Mouse (Mus musculus) limb, embryonic 12.5 days (tissue): ENCODE measurements at regions not wholly inside any gene's neighbourhood (a gene's known extent, or its start where the extent isn't known, plus 50 kb on each side); places are given as distances from the start of the nearest gene placed in this dataset.

Experiments used
- ATAC-seq: fragments of 200-750 bp; cut with Nextera tagmentation; 2 replicates; pipeline ENCODE4 v1.8.0; 2017; ENCODE audit warnings: low read depth, moderate TSS enrichment; ENCODE audit not compliant: insufficient number of reproducible peaks, insufficient read depth, low FRiP score, low TSS enrichment
- H3K27ac ChIP-seq: fragments of 300-500 bp; sonication (generic); 2 replicates; pipeline ENCODE4 v1.5.1; 2016; ENCODE audit warnings: mild to moderate bottlenecking, moderate library complexity
- H3K27me3 ChIP-seq: fragments of 300-500 bp; sonication (generic); 2 replicates; pipeline ENCODE4 v1.6.1; 2016; ENCODE audit warnings: mild to moderate bottlenecking, moderate library complexity
- H3K36me3 ChIP-seq: fragments of 300-500 bp; sonication (generic); 2 replicates; pipeline ENCODE4 v1.6.1; 2016; ENCODE audit warnings: mild to moderate bottlenecking, moderate library complexity
- H3K4me1 ChIP-seq: fragments of 300-500 bp; sonication (generic); replicated peaks from 2 replicates; pipeline ENCODE4 v1.6.1; 2016
- H3K4me2 ChIP-seq: fragments of 300-500 bp; sonication (generic); 2 replicates; pipeline ENCODE4 v1.6.1; 2016; ENCODE audit warnings: mild to moderate bottlenecking, moderate library complexity
- H3K4me3 ChIP-seq: fragments of 300-500 bp; sonication (generic); replicated peaks from 2 replicates; pipeline ENCODE4 v1.5.1; 2016; ENCODE audit warnings: mild to moderate bottlenecking
- H3K9ac ChIP-seq: fragments of 300-500 bp; sonication (generic); replicated peaks from 2 replicates; pipeline ENCODE4 v1.6.1; 2016; ENCODE audit warnings: mild to moderate bottlenecking, moderate library complexity
- H3K9me3 ChIP-seq: fragments of 300-500 bp; sonication (generic); 2 replicates; pipeline ENCODE4 v1.6.1; 2016; ENCODE audit warnings: mild to moderate bottlenecking, moderate library complexity
- WGBS: fragments of 180-500 bp; shearing (Covaris S2); methylation state at CpG from one replicate; pipeline ENCODE4 v1.1.7; 2016; 5-methylcytosine and 5-hydroxymethylcytosine counted together

DNA sequence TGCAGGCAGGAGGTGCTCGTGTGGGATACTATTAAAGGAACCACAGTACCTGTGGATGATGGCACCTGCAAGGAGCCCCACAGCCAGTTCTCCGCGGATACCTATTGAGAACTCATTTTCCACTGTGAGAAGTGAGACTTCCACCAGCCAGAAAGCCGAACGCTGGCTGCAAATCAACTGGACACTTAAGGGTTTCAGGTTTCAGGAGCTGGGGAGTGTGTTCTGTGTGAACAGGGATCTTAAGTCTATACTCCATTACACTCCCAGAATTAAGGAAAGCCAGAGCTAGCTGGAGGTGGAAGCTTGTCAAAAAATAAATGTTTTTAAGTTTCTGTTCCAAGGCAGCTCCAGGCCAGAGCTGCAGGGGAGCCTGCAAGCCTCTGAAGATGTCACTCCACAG is 99.8 kb upstream of the Rybp start:
- Histone ChIP-seq H3K9ac (no peak overlapping the region), H3K4me1 (peaks cover 24% of the 10 kb centered on the region), H3K27ac (0 out of 2 replicates have a peak overlapping the region, but pooled peaks have one; percentile 30), H3K36me3 (no peaks in the 10 kb centered on the region), H3K9me3 (peaks cover 10% of the 10 kb centered on the region; the same call in 1 of the 2 replicates), H3K4me2 (peak overlapping the region; percentile 18; the same call in 1 of the 2 replicates), H3K4me3 (no peak overlapping the region), H3K27me3 (peaks cover 4% of the 10 kb centered on the region; the same call in 1 of the 2 replicates)
- ATAC-seq = no peak
- 9% methylated on average over 5 of the region's 5 CpGs for WGBS

DNA sequence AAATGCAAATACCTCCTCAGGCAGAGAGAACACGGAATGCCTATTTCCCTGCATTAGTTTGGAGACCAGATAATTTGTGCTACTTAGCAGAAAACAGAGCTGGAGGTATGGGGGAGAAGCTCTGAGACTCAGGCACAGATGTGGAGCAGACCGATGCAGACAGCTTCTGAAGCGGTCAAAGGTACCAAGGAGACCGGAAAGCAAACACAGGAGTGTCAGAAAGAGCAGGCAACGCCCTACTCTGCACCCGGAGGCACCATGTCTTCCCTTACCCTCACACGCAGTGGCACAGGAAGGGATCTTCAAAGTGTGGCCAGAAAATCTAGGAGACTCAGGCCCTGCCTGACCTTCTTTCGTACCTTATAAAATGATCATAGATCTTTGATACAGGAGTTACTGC is 98.4 kb upstream of the Rybp start:
- Histone ChIP-seq H3K4me2 (no peak overlapping the region), H3K9ac (no peak overlapping the region), H3K4me3 (no peak overlapping the region), H3K27me3 (peaks cover 4% of the 10 kb centered on the region; the same call in 1 of the 2 replicates), H3K9me3 (peaks cover 10% of the 10 kb centered on the region; the same call in 1 of the 2 replicates), H3K36me3 (no peaks in the 10 kb centered on the region), H3K4me1 (peaks cover 33% of the 10 kb centered on the region), H3K27ac (no peak overlapping the region)
- ATAC-seq = no peak
- 59% methylated on average over 8 of the region's 8 CpGs for WGBS

DNA sequence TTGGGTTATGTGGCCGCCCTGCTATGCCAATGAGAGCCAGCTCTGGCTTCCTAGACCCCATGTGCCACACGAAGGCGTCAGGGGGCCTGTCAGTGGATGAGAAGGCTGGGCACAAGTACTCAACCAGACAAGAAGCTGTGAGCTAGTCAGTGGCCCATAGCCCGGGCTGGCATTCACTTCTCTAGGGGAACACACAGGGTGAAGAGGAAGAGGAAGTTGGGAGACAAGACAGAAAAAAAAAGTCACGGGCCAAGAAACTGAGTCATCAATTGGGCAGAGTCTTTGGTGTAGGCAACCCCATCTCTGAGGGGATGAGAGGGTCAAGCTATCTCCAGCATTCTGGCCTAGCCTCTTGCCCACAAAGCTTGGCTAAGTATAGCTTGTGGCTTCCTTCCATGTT is 93.8 kb upstream of the Rybp start:
- Histone ChIP-seq H3K4me3 (no peak overlapping the region), H3K9ac (no peak overlapping the region), H3K9me3 (no peaks in the 10 kb centered on the region), H3K27me3 (peaks cover 11% of the 10 kb centered on the region; the same call in 1 of the 2 replicates), H3K27ac (no peak overlapping the region), H3K36me3 (no peaks in the 10 kb centered on the region), H3K4me1 (peaks cover 44% of the 10 kb centered on the region), H3K4me2 (no peak overlapping the region)
- ATAC-seq = no peak
- 83% methylated on average over 5 of the region's 5 CpGs for WGBS

DNA sequence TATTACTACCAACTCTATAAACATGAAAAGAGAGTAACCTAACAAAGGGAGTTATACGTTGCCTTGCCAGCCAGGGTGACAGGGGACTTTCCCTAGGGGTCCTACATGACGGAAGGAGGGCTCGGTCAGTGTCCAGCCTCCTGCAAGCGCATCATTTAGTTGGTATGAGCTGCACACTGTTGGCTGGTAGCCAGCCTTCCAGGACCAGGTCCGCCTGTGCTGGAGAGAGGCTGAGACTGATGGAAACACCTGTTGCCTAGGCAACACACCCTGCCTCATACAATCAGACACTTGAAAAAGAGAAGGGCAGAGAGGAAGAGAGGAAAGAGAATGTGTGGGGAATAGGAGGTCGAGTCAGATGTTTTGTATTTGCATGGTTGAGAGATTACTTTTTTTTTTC is 93.3 kb upstream of the Rybp start:
- H3K4me2 ChIP-seq = 0 out of 2 replicates have a peak overlapping the region, but pooled peaks have one; percentile 10
- H3K4me1 ChIP-seq = peaks cover 44% of the 10 kb centered on the region
- peak overlapping the region; percentile 79 for H3K27ac ChIP-seq

DNA sequence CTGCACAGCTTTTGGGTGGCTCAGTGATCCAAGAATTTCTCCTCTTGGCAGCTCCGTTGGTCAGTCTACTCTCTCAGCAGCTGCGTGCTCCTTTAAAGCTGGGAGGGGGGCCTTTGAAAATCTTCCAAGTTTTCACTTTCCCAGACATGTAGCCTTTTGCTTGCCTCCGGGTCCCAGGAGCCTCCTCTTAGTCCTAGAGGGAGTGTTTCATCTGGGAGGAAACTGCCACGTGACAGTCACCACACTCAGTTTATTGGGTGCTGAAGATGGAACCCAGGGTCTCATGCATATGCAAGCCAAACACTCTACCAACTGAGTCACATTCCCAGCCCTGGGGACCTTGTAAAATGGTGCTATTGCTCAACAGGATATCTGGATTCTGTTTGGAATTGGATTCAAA is 92.5 kb upstream of the Rybp start:
- 0 out of 2 replicates have a peak overlapping the region, but pooled peaks have one; percentile 10 for H3K4me2 ChIP-seq
- no peaks in the 10 kb centered on the region for H3K36me3 ChIP-seq
- 19% methylated on average over 4 of the region's 4 CpGs for WGBS
- peaks cover 43% of the 10 kb centered on the region for H3K4me1 ChIP-seq
- H3K9me3 ChIP-seq = no peaks in the 10 kb centered on the region
- H3K9ac ChIP-seq = no peak overlapping the region
- ATAC-seq = peak; percentile 58; the same call in 1 of the 2 replicates
- H3K4me3 ChIP-seq = no peak overlapping the region
- H3K27me3 ChIP-seq = peaks cover 11% of the 10 kb centered on the region; the same call in 1 of the 2 replicates
- H3K27ac ChIP-seq = peak overlapping the region; percentile 79

More for the DNA sequence above, 93.3 kb upstream of the Rybp start:
- no peak overlapping the region for H3K4me3 ChIP-seq
- H3K27me3 ChIP-seq = peaks cover 15% of the 10 kb centered on the region; the same call in 1 of the 2 replicates
- WGBS = 27% methylated on average over 6 of the region's 6 CpGs
- no peaks in the 10 kb centered on the region for H3K9me3 ChIP-seq
- H3K9ac ChIP-seq = no peak overlapping the region
- peak; percentile 50; the same call in 1 of the 2 replicates for ATAC-seq
- no peaks in the 10 kb centered on the region for H3K36me3 ChIP-seq

DNA sequence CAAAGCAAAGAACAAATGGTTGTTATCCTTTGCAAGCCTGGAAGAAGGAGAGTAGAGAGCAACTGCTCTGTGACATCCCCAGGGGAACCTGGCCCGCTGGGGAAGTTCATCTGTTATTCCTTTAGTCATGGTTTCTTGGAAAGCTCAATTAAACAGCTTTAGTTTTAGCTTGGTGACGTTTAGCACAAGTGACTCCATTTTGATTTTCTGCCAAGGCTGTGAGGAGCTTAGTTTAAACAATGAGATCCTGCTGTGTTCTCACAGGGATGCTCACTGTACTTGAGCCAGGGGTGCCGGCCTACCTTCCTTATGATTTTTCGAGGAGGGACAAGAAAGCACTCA is 91.2 kb upstream of the Rybp start:
- Histone ChIP-seq H3K27ac (no peak overlapping the region), H3K27me3 (peaks cover 11% of the 10 kb centered on the region; the same call in 1 of the 2 replicates), H3K4me2 (no peak overlapping the region), H3K4me1 (peaks cover 41% of the 10 kb centered on the region), H3K9me3 (no peaks in the 10 kb centered on the region), H3K36me3 (no peaks in the 10 kb centered on the region), H3K9ac (no peak overlapping the region), H3K4me3 (no peak overlapping the region)
- 76% methylated on average over 4 of the region's 4 CpGs for WGBS
- ATAC-seq = no peak

DNA sequence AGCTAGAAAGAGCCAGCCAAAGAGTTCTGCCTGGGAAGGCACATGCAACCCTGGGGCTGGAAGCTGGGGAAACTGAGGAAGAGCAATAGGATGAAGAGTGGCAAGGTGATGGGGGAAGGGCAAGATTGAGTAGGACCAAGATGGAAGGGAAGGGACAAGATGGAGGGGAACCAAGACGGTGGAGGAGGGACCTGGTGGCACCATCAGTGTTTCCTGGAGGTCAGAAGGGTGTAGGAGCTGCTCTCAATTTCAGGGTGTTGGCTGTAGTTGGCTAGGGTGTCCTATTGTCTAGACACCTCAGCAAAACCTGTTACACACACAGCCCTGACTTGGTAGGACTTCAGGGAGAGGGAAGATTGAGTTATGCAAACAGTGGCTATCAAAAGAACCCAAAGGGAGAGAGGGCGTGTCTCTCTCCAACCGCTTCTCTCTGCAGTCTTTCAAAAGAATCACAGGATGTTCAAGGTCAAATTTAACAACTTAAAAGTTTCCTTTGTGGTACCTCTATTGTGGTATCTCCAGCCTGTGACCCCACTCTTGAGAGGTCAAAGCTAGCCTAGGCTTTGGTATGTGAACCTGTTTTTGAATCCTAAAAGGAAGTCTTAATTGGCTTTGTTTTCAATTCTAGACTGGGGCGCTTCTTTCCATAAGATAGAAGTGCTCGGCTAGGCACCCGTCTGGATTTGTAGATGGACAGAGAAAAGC is 90.7 kb upstream of the Rybp start:
- ATAC-seq = no peak
- Histone ChIP-seq H3K27ac (no peak overlapping the region), H3K9me3 (no peaks in the 10 kb centered on the region), H3K4me2 (no peak overlapping the region), H3K36me3 (no peaks in the 10 kb centered on the region), H3K4me3 (no peak overlapping the region), H3K4me1 (peaks cover 40% of the 10 kb centered on the region), H3K27me3 (peaks cover 11% of the 10 kb centered on the region; the same call in 1 of the 2 replicates), H3K9ac (no peak overlapping the region)
- 73% methylated on average over 6 of the region's 6 CpGs for whole genome bisulfite sequencing

DNA sequence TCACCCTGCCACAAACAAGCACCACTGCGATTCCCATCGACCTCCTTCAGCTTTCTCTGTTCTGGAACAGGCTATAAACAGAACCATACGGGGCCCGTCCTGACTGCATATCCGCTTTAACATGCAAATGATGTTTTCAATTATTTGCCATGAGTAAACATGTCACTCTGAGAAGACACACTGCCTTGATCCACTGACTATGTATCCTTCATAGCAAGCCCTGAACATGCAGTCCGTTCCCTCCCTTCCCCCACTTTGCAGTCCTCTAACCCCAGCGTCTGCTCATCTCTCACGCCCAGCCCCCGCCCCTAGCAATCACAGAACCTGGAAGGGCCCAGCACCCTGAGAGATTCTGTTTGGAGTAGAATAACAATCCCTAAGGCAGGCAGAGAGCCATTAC is 89.4 kb upstream of the Rybp start:
- Histone ChIP-seq H3K4me1 (peaks cover 40% of the 10 kb centered on the region), H3K27ac (no peak overlapping the region), H3K4me3 (no peak overlapping the region), H3K36me3 (no peaks in the 10 kb centered on the region), H3K9ac (no peak overlapping the region), H3K9me3 (no peaks in the 10 kb centered on the region), H3K27me3 (peaks cover 11% of the 10 kb centered on the region; the same call in 1 of the 2 replicates), H3K4me2 (no peak overlapping the region)
- WGBS = 11% methylated on average over 9 of the region's 9 CpGs
- no peak for ATAC-seq

DNA sequence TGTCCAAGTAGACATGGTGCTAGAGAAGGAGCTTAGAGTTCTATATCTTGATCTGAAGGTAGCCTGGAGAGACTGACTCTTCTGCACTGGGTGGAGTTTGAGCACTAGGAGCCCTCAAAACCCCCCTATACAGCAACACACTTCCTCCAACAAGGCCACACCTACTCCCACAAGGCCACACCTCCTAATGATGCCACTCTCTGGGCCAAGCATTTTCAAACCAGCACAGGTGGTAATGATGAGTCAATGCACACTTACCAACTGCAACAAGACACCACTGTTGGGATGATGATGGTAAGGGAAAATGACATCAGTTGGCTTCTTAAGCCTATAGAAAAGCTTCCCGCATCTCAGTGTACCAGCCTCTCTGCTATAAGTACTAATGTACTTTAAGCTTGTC is 83.5 kb upstream of the Rybp start:
- Histone ChIP-seq H3K27ac (no peak overlapping the region), H3K36me3 (no peaks in the 10 kb centered on the region), H3K4me1 (peaks cover 13% of the 10 kb centered on the region), H3K9me3 (no peaks in the 10 kb centered on the region), H3K4me3 (no peak overlapping the region), H3K4me2 (no peak overlapping the region), H3K9ac (no peak overlapping the region), H3K27me3 (peaks cover 2% of the 10 kb centered on the region; the same call in 1 of the 2 replicates)
- WGBS = 83% methylated on average over 1 of the region's 1 CpGs
- no peak for ATAC-seq

DNA sequence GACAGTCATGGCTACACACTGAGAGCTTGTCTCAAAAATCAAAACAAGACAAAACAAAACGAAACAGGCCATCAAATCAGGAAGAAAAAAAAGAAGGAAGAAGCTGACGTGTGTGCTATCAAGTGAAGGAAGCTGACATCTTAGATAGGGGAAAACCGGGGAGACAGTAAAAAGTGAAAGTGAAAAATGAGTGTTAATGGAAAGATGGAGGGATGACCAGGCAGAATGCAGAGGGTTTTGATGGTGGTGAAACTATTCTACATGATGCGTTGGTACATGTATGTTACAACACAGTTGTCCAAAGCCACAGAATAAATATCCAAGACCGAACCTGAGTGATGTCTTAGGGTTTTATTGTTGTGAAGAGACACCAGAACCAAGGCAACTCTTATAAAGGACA is 83.1 kb upstream of the Rybp start:
- Histone ChIP-seq H3K9me3 (no peaks in the 10 kb centered on the region), H3K4me3 (no peak overlapping the region), H3K36me3 (no peaks in the 10 kb centered on the region), H3K27me3 (no peaks in the 10 kb centered on the region), H3K27ac (no peak overlapping the region), H3K9ac (no peak overlapping the region), H3K4me2 (no peak overlapping the region), H3K4me1 (peaks cover 12% of the 10 kb centered on the region)
- 89% methylated on average over 5 of the region's 5 CpGs for WGBS
- no peak for ATAC-seq

DNA sequence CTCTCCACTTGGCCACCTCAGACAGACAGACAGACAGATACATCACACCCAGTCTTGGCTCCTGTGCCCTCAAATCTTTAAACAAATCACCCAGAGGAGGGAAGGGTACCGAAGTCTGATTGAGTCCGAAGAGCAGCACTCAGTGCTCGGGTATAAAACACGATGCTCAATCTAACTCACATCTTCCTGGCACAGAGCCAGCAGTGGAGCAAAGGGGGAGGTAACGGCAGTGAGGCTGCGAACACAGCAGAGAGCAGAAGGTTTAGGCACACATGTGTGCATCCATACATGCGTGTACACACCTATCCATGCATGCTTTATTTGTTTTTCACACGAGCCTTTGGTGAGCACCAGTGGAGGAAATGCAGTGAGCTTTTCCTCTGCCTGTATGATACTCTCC is 78.9 kb upstream of the Rybp start:
- H3K27me3 ChIP-seq = no peaks in the 10 kb centered on the region
- H3K9me3 ChIP-seq = no peaks in the 10 kb centered on the region
- ATAC-seq = no peak
- H3K4me2 ChIP-seq = no peak overlapping the region
- peaks cover 19% of the 10 kb centered on the region for H3K4me1 ChIP-seq
- no peak overlapping the region for H3K4me3 ChIP-seq
- WGBS = 78% methylated on average over 8 of the region's 8 CpGs
- H3K27ac ChIP-seq = no peak overlapping the region
- H3K36me3 ChIP-seq = no peaks in the 10 kb centered on the region
- H3K9ac ChIP-seq = no peak overlapping the region

DNA sequence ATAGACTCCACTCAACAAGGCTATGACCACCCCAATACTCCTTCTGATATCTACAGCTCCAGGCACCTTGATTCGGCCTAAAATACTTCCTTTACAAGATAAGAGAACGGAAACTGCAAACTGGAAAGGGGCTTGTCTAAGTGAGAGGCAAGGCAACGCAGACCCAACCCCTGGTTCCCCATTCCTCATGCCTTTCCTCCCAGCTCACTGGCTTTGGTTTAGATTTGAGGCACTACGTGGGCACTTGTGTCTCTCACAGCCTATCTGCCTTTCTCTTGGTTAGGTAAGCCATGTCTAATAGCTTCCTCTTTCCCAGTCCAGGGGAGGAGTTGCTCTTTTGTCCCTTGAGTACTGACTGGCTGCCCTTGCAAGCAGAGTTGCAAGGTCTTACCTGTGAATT is 78.5 kb upstream of the Rybp start:
- no peak overlapping the region for H3K9ac ChIP-seq
- no peaks in the 10 kb centered on the region for H3K36me3 ChIP-seq
- H3K4me2 ChIP-seq = no peak overlapping the region
- 83% methylated on average over 4 of the region's 4 CpGs for WGBS
- no peaks in the 10 kb centered on the region for H3K9me3 ChIP-seq
- H3K27me3 ChIP-seq = no peaks in the 10 kb centered on the region
- peaks cover 19% of the 10 kb centered on the region for H3K4me1 ChIP-seq
- no peak overlapping the region for H3K27ac ChIP-seq
- ATAC-seq = no peak
- no peak overlapping the region for H3K4me3 ChIP-seq
